Mouse (Mus musculus) heart, adult 2 months (tissue): ENCODE results near the gene Dhx16.
A peak's percentile ranks its signal among the peaks of the same experiment; 100 is the strongest.

ENCODE experiments used
- CTCF ChIP-seq: fragments of 200-600 bp; IDR thresholded peaks from 2 replicates; pipeline ENCODE4 v1.8.1; 2022; ENCODE audit warnings: antibody characterized with exemption, mild to moderate bottlenecking, moderate library complexity
- EP300 ChIP-seq: fragments of 200-500 bp; IDR thresholded peaks from 2 replicates; pipeline ENCODE4 v1.6.1; 2011; ENCODE audit warnings: low read depth, low read length, control low read depth; ENCODE audit not compliant: insufficient read depth
- POLR2A ChIP-seq: fragments of 200-500 bp; IDR thresholded peaks from 2 replicates; pipeline ENCODE4 v1.6.1; 2011; ENCODE audit warnings: mild to moderate bottlenecking, low read depth, low read length, control low read depth; ENCODE audit not compliant: insufficient read depth

DNA sequence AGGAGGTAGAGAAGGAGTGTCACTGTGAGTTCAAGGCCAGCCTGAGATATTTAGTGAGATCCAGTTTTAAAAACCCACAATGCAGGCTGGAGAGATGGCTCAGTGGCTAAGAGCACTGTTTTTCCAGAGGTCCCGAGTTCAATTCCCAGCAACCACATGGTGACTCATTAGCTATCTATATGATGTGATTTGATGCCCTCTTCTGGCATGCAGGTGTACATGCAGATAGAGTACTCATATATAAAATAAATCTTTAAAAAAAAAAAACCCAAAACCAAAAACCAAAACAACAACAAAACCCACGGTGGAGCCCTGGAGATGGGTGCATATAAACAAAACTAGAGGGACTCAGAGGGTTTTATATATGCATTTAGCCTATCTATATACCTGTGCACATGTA is 28.0 kb downstream of the Dhx16 start:
- TF ChIP-seq CTCF (peak; percentile 53), POLR2A (no peak), EP300 (no peak)
